Mouse (Mus musculus) Patski (cell line): ENCODE data around the gene Epsti1. TPM values are rescaled to one million over a fixed set of nuclear protein-coding genes. Genes with fewer than 3 reads are reported as not detected.
A peak's percentile ranks its signal among the peaks of the same experiment; 100 is the strongest.
"Not testable (repeated sequence)": the region's sequence is repeated elsewhere in the genome, so short reads cannot be mapped to it uniquely, and the experiment has no call there.

Experiments used
- ATAC-seq: fragments of 100-300 bp; one replicate; pipeline ENCODE4 v1.8.0; 2021
- CTCF ChIA-PET: fragments of 350-600 bp; sonication (Branson Sonifier 250); formaldehyde crosslinking; loops from one replicate; lab custom pipeline; 2022; ENCODE audit warnings: inconsistent platforms; lab: Charles Lee
- POLR2A ChIA-PET: fragments of 350-600 bp; sonication (Branson Sonifier 250); formaldehyde crosslinking; loops from one replicate; lab custom pipeline; 2022; ENCODE audit warnings: antibody characterized with exemption, inconsistent platforms; lab: Charles Lee
- DNase-seq: peaks from one replicate; pipeline ENCODE4 v3.0.0-alpha.2; 2011; ENCODE audit warnings: low read depth, low spot score
- H3K27me3 ChIP-seq: fragments of 371-371 bp; one replicate; pipeline ENCODE4 v1.5.1; 2021
- CTCF ChIP-seq: fragments of 100-300 bp; IDR thresholded peaks from one replicate; pipeline ENCODE4 v1.5.1; 2021
- in situ Hi-C: fragments of 300-500 bp; cut with MboI; formaldehyde crosslinking; loops from 3 replicates; pipeline ENCODE4 v1.11.1; 2018; ENCODE audit warnings: low pct_unique_long_range_greater_than_20kb, mixed read lengths
- polyA plus RNA-seq: library from polyadenylated mRNA; unstranded; gene quantifications from one replicate; pipeline ENCODE4 v1.2.3, GENCODE M21; 2021

Epsti1 gene
- not detected for polyA plus RNA-seq

GRCm38 (mm10) chr14:77904171-77904762 is at the start of gene Epsti1:
TSS of gene Epsti1 (plus strand) at chr14:77904239.
- TF ChIP-seq CTCF = no peak
- DNase-seq (no peak), ATAC-seq (no peak)
- peaks cover 8% of the 10 kb centered on the region for H3K27me3 ChIP-seq
- in situ Hi-C loops = no loop called here
- CTCF ChIA-PET = interaction anchor here (1.9 kb wide), 1 partner anchor 9 kb away, joined by 6 read pairs; no protein-coding TSS in a partner anchor
- POLR2A ChIA-PET = no interaction called here

DNA sequence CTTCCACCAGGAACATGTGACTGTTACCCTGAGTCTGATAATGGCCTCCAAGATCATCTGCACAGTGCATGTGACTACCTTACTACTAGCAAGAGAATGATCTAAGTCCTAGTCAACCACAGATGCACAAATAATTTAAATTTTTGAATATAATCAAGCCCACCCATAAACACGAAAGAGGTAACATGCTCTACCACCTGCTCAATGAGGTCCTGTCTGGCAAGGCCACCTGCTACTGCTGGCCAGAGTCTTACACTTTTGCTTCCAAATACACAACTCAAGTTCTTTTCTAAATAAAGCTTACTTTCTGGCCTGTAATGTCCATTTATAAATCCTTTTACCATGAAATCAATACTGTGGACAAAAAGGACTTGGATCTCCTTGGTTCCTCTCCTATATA is 44.1 kb upstream of the Epsti1 start:
- CTCF ChIA-PET = interaction anchor here (0.9 kb wide), 1 partner anchor 14 kb away, joined by 3 read pairs; no protein-coding TSS in a partner anchor
- DNase-seq = no peak

DNA sequence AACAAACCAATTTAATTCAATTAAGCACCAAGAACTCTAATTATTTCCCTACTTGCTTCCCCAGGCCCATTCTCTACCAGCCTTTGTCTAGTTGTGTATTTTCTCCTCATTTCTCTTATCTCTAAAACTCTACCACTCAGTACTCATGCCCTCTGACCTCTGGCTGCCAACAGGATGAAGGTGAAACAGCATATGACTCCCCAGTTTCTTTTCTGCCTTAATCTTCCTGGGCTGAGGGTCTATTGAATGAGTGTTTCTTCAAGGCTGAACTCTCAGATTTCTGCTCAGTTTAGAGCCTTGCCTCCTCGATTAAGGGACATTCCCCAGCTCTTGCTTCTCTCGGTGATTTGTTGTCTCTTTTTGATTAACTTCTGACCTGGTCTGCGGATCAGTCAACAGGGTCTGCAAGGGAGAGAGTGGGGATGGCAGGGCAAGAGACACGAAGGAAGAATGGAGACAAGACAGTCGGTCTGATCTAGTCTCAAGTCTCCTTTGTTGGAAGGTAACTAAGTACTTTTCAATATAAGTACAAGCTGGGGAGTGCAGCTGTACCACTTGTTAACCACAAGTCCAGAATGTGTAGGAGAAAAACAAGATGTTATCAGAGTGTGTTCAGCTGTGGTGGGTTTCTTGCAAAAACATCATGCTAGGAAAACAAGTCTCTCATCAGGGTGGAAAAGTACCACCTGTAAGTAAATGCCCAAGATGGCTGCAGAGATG is 43.0 kb upstream of the Epsti1 start:
- H3K27me3 ChIP-seq = no peaks in the 10 kb centered on the region
- ATAC-seq (no peak), DNase-seq (no peak)
- ChIA-PET POLR2A (no interaction called here), CTCF (interaction anchor here (0.9 kb wide), 1 partner anchor 15 kb away, joined by 3 read pairs; no protein-coding TSS in a partner anchor)
- TF ChIP-seq CTCF = no peak
- in situ Hi-C loops = no loop called here

More for the DNA sequence above, 44.1 kb upstream of the Epsti1 start:
- POLR2A ChIA-PET = no interaction called here
- in situ Hi-C loops = no loop called here
- no peaks in the 10 kb centered on the region for H3K27me3 ChIP-seq
- ATAC-seq = no peak
- no peak for TF ChIP-seq CTCF

GRCm38 (mm10) chr14:77864051-77864450 is 40.0 kb upstream of the Epsti1 start:
- in situ Hi-C loops = no loop called here
- ChIA-PET CTCF (no interaction called here), POLR2A (no interaction called here)
- H3K27me3 ChIP-seq = no peaks in the 10 kb centered on the region
- TF ChIP-seq CTCF = no peak
- no peak for ATAC-seq
- no peak for DNase-seq

DNA sequence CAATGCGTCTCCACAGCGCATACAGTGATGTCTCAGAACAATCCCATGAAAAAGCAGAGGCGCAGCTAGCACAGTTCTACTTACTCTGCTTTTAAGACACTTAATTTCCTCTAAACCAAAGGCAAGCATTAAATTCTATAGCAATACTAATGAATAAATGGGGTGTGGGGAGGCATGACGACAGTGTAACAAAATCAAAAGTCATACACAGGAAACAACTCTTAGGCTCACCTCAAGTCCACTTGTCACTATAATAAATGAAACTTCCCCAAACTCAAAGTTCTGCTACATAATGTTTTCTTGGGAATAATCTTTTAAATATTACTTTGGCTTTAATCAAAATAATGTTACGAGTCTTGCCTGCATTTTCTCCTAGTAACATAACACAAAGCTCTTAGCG is 39.5 kb upstream of the Epsti1 start:
- no peak for ATAC-seq
- no peak for DNase-seq
- ChIA-PET CTCF (no interaction called here), POLR2A (no interaction called here)
- no peaks in the 10 kb centered on the region for H3K27me3 ChIP-seq
- no peak for TF ChIP-seq CTCF
- in situ Hi-C loops = no loop called here

DNA sequence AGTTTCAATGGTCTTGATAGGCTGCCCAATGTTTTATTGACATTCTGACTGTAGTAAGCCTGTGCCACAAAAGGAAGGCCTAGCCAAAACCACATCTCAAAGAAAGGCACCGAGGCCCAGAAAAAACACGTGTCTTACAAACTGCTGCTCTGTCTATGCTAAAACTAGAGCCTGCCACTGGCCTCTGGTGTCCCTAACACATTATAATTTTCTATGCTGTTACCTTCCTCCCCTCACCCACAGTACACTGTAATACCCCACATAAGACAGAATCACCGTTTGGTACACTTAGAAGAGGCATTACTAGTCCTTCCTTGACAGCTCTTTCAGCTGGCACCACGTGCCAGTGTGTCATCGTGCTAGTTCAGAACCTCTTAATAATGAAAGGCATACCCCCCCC is 36.4 kb upstream of the Epsti1 start:
- in situ Hi-C loops = no loop called here
- no peaks in the 10 kb centered on the region for H3K27me3 ChIP-seq
- TF ChIP-seq CTCF = no peak
- ATAC-seq (no peak), DNase-seq (no peak)
- ChIA-PET CTCF (no interaction called here), POLR2A (no interaction called here)

DNA sequence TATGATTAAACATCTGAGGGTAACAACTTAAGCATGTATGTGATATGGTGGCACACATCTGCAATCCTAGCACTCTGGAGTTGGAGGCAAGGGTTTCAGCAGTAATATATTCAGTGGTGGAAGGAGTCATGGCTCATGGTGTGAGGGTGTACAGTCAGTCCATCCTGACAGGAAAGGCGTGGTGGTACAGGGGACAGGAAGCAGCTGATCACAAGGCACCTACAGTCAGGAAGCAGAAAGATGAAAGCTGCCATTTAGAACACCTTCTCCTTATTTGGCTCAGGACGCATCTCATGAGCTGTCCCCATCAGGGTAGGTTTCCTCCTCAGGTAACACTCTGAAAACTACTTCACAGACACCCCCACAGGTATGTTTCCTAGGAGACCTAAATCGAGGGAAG is 33.1 kb upstream of the Epsti1 start:
- ChIA-PET CTCF (interaction anchor here (1.0 kb wide), 1 partner anchor 16 kb away, joined by 3 read pairs; no protein-coding TSS in a partner anchor), POLR2A (no interaction called here)
- no peak for TF ChIP-seq CTCF
- in situ Hi-C loops = no loop called here
- no peak for ATAC-seq
- no peak for DNase-seq
- H3K27me3 ChIP-seq = no peaks in the 10 kb centered on the region

DNA sequence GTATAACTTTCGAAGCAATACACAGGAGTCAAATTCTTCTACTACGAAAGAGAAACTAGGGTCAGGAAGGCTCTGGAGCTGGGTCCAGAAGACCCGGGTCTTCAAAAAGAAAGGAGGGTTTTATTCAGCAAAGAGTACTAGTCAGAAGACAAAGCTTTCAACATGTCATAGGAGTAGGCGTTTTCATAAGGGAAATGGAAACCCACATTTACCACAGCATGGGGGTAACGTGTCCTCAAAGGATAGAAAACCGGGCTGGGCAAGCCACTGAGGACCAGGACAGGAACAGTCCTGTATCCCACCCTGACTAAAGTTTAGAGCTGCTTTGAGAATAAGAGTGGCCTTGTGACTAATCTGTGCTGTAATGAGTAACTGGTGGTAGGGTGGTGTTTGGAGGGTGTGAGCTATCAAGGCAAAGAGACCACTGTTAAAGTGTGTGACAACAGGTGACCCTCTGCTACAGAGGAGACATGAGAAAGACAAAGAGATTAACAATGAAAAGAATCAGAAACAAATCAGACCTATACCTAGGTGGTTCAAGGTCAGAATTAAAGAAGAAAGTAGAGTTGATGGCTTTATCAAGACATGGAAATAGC is 32.6 kb upstream of the Epsti1 start:
- CTCF ChIA-PET = interaction anchor here (1.0 kb wide), 1 partner anchor 16 kb away, joined by 3 read pairs; no protein-coding TSS in a partner anchor
- in situ Hi-C loops = no loop called here
- TF ChIP-seq CTCF = no peak
- POLR2A ChIA-PET = no interaction called here
- H3K27me3 ChIP-seq = no peaks in the 10 kb centered on the region
- ATAC-seq (no peak), DNase-seq (no peak)

DNA sequence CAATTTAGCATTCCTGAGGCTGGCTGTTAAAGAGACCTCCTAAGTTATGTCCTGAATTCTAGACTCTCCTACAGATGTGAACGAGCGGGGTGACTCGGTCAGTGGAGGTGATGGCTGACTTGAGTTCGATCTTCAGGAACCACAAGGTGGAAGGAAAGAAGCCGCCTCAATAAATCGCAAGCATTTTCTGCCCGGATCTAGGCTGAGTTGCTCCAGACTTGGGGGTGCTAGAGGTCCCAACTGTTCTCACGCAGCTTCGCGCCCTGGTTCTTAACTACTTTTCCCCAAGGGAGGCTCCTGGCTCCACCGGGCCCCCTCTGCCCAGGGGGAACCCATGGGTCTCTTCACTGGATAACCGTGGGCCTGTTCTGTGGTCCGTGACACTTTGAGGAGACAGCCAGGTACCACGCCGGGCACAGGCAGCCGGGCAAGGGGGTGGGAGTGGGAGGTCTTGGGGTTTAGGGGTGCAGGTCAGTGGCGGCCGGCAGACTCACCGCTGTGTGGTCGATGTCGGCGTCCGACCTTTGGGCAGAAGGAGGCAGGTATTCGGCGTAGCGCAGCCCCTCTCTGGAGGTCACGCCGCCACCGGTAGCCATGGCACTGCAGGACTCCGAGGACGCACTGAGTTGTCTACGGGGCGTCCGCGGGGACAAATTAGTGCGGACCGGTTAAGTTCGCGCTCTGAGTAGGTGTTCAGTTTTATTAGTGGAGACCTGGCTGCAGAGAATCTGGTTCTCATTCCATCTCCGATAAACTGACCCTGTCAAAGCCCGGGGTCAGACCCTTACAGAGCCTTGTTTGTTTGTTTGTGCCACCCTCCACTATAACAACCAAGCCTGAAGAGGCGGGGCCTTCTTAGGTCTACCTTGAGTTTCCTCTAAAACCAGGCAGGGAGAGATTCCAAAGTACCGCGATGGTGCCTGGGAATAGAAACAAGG is 29.5 kb upstream of the Epsti1 start, which contains the start of gene Dnajc15:
TSS of gene Dnajc15 (minus strand) at position 822 of the 938 bp plus-strand sequence.
- in situ Hi-C loops = no loop called here
- no peak for TF ChIP-seq CTCF
- CTCF ChIA-PET = no interaction called here
- peak; percentile 87 for ATAC-seq
- H3K27me3 ChIP-seq = no peaks in the 10 kb centered on the region
- POLR2A ChIA-PET = no interaction called here
- DNase-seq = peak; percentile 17

- POLR2A ChIA-PET = no interaction called here
- ATAC-seq = no peak
- CTCF ChIA-PET = no interaction called here
- in situ Hi-C loops = no loop called here
- TF ChIP-seq CTCF = no peak
- H3K27me3 ChIP-seq = no peaks in the 10 kb centered on the region
- no peak for DNase-seq
These were observed 27.8 kb upstream of the Epsti1 start for GRCm38 (mm10) chr14:77876199-77876598.

GRCm38 (mm10) chr14:77877876-77878275 is 26.2 kb upstream of the Epsti1 start:
- CTCF ChIA-PET, H3K27me3 ChIP-seq, POLR2A ChIA-PET, ATAC-seq, DNase-seq, in situ Hi-C loops: not testable (repeated sequence)
